Mouse (Mus musculus) embryonic facial prominence, embryonic 11.5 days (tissue): ENCODE results near the gene Glcci1. TPM values are rescaled to one million over a fixed set of nuclear protein-coding genes. Genes with fewer than 3 reads are reported as not detected.

ENCODE experiments used
- ATAC-seq: fragments of 200-750 bp; cut with Nextera tagmentation; replicated peaks from 2 replicates; pipeline ENCODE4 v1.8.0; 2017; ENCODE audit warnings: low read depth; ENCODE audit not compliant: insufficient number of reproducible peaks, low FRiP score, low TSS enrichment
- DNase-seq: peaks from one replicate; pipeline ENCODE4 v3.0.0-alpha.2; 2015; ENCODE audit warnings: low spot score
- H3K27ac ChIP-seq: fragments of 300-500 bp; sonication (generic); replicated peaks from 2 replicates; pipeline ENCODE4 v1.5.1; 2014; ENCODE audit warnings: mild to moderate bottlenecking, low read depth, low read length, control low read depth
- H3K27me3 ChIP-seq: fragments of 300-500 bp; sonication (generic); 2 replicates; pipeline ENCODE4 v1.6.1; 2014; ENCODE audit warnings: mild to moderate bottlenecking, low read length, moderate library complexity, mixed read lengths; ENCODE audit not compliant: control insufficient read depth, insufficient read depth
- H3K36me3 ChIP-seq: fragments of 300-500 bp; sonication (generic); replicated peaks from 2 replicates; pipeline ENCODE4 v1.6.1; 2014; ENCODE audit warnings: low read depth, mild to moderate bottlenecking, low read length, moderate library complexity, mixed read lengths; ENCODE audit not compliant: control insufficient read depth, insufficient read depth
- H3K4me1 ChIP-seq: fragments of 300-500 bp; sonication (generic); 2 replicates; pipeline ENCODE4 v1.6.1; 2014; ENCODE audit warnings: low read length, mixed read lengths; ENCODE audit not compliant: control insufficient read depth, insufficient read depth
- H3K4me2 ChIP-seq: fragments of 300-500 bp; sonication (generic); 2 replicates; pipeline ENCODE4 v1.6.1; 2014; ENCODE audit warnings: low read depth, mild to moderate bottlenecking, control low read depth, low read length, moderate library complexity
- H3K4me3 ChIP-seq: fragments of 300-500 bp; sonication (generic); 2 replicates; pipeline ENCODE4 v1.5.1; 2014; ENCODE audit warnings: low read depth, low read length, control low read depth
- H3K9ac ChIP-seq: fragments of 300-500 bp; sonication (generic); replicated peaks from 2 replicates; pipeline ENCODE4 v1.6.1; 2014; ENCODE audit warnings: mild to moderate bottlenecking, control low read depth, low read length
- H3K9me3 ChIP-seq: fragments of 300-500 bp; sonication (generic); replicated peaks from 2 replicates; pipeline ENCODE4 v1.6.1; 2016; ENCODE audit warnings: mild to moderate bottlenecking, low read length, inconsistent platforms, mixed read lengths; ENCODE audit not compliant: control insufficient read depth
- WGBS: fragments of 180-500 bp; shearing (Covaris S2); extraction: QIAGEN DNeasy Blood & Tissue Kit; methylation state at CpG from one replicate; pipeline ENCODE4 v1.1.7; 2014; 5-methylcytosine and 5-hydroxymethylcytosine counted together
- polyA plus RNA-seq: library from polyadenylated mRNA; unstranded; fragments of >200 nt; fragmentation: Nextera tagmentation; extraction: Ambion mirVana; gene quantifications from 2 replicates; pipeline ENCODE4 v1.2.1, GENCODE M21; 2014

Gene Glcci1
- polyA plus RNA-seq, 1 experiment from 2014 or later, result 15.4 TPM

- DNase-seq (no peak), ATAC-seq (no peak)
- no peaks in the 10 kb centered on the region for H3K27me3 ChIP-seq
- H3K36me3 ChIP-seq, result no peaks in the 10 kb centered on the region
- no peaks in the 10 kb centered on the region for H3K9me3 ChIP-seq
- H3K27ac ChIP-seq, result no peak overlapping the region
- H3K4me2 ChIP-seq, result no peak overlapping the region
- 88% methylated on average over 7 of the region's 7 CpGs for WGBS
- no peak overlapping the region for H3K4me3 ChIP-seq
- H3K9ac ChIP-seq, result no peak overlapping the region
- no peaks in the 10 kb centered on the region for H3K4me1 ChIP-seq
Measured at GRCm38 (mm10) chr6:8630531-8630930, 121.1 kb downstream of the Glcci1 start.

GRCm38 (mm10) chr6:8631362-8631761 is 122.0 kb downstream of the Glcci1 start:
- no peaks in the 10 kb centered on the region for H3K9me3 ChIP-seq
- no peaks in the 10 kb centered on the region for H3K27me3 ChIP-seq
- ATAC-seq (no peak), DNase-seq (no peak)
- H3K4me2 ChIP-seq, result no peak overlapping the region
- no peaks in the 10 kb centered on the region; the same call in 1 of the 2 replicates for H3K36me3 ChIP-seq
- WGBS, result 78% methylated on average over 8 of the region's 8 CpGs
- H3K9ac ChIP-seq, result no peak overlapping the region
- H3K27ac ChIP-seq, result no peak overlapping the region
- H3K4me1 ChIP-seq, result no peaks in the 10 kb centered on the region
- H3K4me3 ChIP-seq, result no peak overlapping the region

- H3K4me2 ChIP-seq, result no peak overlapping the region
- no peak overlapping the region for H3K4me3 ChIP-seq
- ATAC-seq (no peak), DNase-seq (no peak)
- 59% methylated on average over 5 of the region's 5 CpGs for WGBS
- H3K9me3 ChIP-seq, result no peaks in the 10 kb centered on the region
- H3K27me3 ChIP-seq, result no peaks in the 10 kb centered on the region
- no peak overlapping the region for H3K27ac ChIP-seq
- no peak overlapping the region for H3K9ac ChIP-seq
- no peaks in the 10 kb centered on the region for H3K4me1 ChIP-seq
- no peaks in the 10 kb centered on the region; the same call in 1 of the 2 replicates for H3K36me3 ChIP-seq
Measured at GRCm38 (mm10) chr6:8631986-8632632, 122.7 kb downstream of the Glcci1 start.

- H3K4me3 ChIP-seq, result no peak overlapping the region
- no peak overlapping the region for H3K27ac ChIP-seq
- no peak overlapping the region for H3K4me2 ChIP-seq
- 98% methylated on average over 4 of the region's 4 CpGs for WGBS
- no peaks in the 10 kb centered on the region for H3K9me3 ChIP-seq
- no peaks in the 10 kb centered on the region; the same call in 1 of the 2 replicates for H3K36me3 ChIP-seq
- ATAC-seq (no peak), DNase-seq (no peak)
- no peaks in the 10 kb centered on the region for H3K27me3 ChIP-seq
- no peak overlapping the region for H3K9ac ChIP-seq
- no peaks in the 10 kb centered on the region for H3K4me1 ChIP-seq
Measured at GRCm38 (mm10) chr6:8632701-8633100, 123.3 kb downstream of the Glcci1 start.

- Histone ChIP-seq H3K9me3 (no peaks in the 10 kb centered on the region), H3K4me1 (no peaks in the 10 kb centered on the region), H3K9ac (no peak overlapping the region), H3K4me2 (no peak overlapping the region), H3K36me3 (no peaks in the 10 kb centered on the region; the same call in 1 of the 2 replicates), H3K27me3 (no peaks in the 10 kb centered on the region), H3K4me3 (no peak overlapping the region), H3K27ac (no peak overlapping the region)
- WGBS, result 87% methylated on average over 4 of the region's 4 CpGs
- DNase-seq (no peak), ATAC-seq (no peak)
Measured at GRCm38 (mm10) chr6:8638122-8638521, 128.7 kb downstream of the Glcci1 start.

GRCm38 (mm10) chr6:8638899-8639298 is 129.5 kb downstream of the Glcci1 start:
- Histone ChIP-seq H3K36me3 (no peaks in the 10 kb centered on the region; the same call in 1 of the 2 replicates), H3K9me3 (no peaks in the 10 kb centered on the region), H3K4me2 (no peak overlapping the region), H3K4me1 (no peaks in the 10 kb centered on the region), H3K27ac (no peak overlapping the region), H3K27me3 (no peaks in the 10 kb centered on the region), H3K9ac (no peak overlapping the region), H3K4me3 (no peak overlapping the region)
- 81% methylated on average over 4 of the region's 4 CpGs for WGBS
- no peak for DNase-seq
- no peak for ATAC-seq

GRCm38 (mm10) chr6:8639526-8639925 is 130.1 kb downstream of the Glcci1 start:
- no peak overlapping the region for H3K27ac ChIP-seq
- H3K36me3 ChIP-seq, result no peaks in the 10 kb centered on the region; the same call in 1 of the 2 replicates
- H3K4me2 ChIP-seq, result no peak overlapping the region
- no peaks in the 10 kb centered on the region for H3K9me3 ChIP-seq
- no peak overlapping the region for H3K4me3 ChIP-seq
- DNase-seq, result no peak
- H3K4me1 ChIP-seq, result no peaks in the 10 kb centered on the region
- no peak for ATAC-seq
- 92% methylated on average over 2 of the region's 2 CpGs for WGBS
- H3K27me3 ChIP-seq, result no peaks in the 10 kb centered on the region
- H3K9ac ChIP-seq, result no peak overlapping the region

- Histone ChIP-seq H3K27me3 (no peaks in the 10 kb centered on the region), H3K9ac (no peak overlapping the region), H3K36me3 (no peaks in the 10 kb centered on the region; the same call in 1 of the 2 replicates), H3K9me3 (no peaks in the 10 kb centered on the region), H3K27ac (no peak overlapping the region), H3K4me1 (no peaks in the 10 kb centered on the region), H3K4me2 (no peak overlapping the region), H3K4me3 (no peak overlapping the region)
- ATAC-seq (no peak), DNase-seq (no peak)
- WGBS, result 90% methylated on average over 5 of the region's 5 CpGs
Measured at GRCm38 (mm10) chr6:8640863-8641262, 131.5 kb downstream of the Glcci1 start.
